Mouse (Mus musculus) kidney, adult 18-20 months (tissue): ENCODE measurements around the gene Klhdc4.

Experiments used
- DNase-seq: peaks from one replicate; pipeline ENCODE4 v3.0.0; 2021

Klhdc4 gene

GRCm38 (mm10) chr8:121849303-121849702, 19.9 kb upstream of the Klhdc4 start:
- no peak for DNase-seq

- no peak for DNase-seq
Observed at GRCm38 (mm10) chr8:121848495-121848894, 19.1 kb upstream of the Klhdc4 start.

DNA sequence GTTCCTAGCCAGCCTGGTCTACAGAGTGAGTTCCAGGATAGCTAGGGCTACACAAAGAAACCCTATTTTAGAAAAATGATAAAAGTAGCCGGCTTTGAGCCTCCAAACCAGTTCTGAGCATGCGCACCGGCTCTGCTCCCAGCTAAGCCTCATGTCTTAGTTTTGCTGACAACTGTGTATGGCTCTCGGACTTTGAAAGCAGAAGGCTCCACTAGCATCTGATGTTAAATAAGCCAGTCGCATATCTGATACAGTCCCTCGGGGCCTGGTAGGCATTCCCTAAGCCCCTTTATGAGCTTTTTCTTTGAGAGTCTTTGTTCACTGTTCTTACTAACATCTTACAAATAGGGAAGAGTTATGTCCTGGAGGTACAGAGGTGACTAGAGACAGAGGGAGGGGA, 18.6 kb upstream of the Klhdc4 start:
- no peak for DNase-seq

DNA sequence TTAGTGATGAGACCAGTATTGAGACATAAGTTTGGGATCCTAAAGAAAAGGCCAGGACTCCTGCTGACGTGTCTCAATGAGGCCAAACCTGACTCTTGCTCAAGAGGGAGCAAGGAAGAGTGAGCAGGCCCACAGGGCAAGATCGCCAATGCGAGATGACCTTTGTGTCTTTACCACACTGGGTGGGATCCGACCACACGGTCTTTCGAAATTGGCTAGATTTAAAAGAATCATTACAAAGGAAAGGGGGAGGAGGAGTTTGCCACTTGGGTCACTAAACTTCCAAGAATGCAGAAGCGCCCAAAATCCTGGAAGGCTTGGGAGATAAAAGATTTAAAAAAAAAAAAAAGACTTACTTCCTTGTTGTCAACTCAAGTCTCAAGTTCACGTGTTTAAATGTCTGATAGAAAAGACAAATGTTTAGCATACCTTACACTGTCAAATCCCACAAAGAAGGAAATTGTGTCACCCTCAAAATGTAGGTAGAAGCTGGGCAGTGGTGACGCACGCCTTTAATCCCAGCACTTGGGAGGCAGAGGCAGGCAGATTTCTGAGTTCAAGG, 18.0 kb upstream of the Klhdc4 start:
- DNase-seq = no peak

- no peak for DNase-seq
Observed at GRCm38 (mm10) chr8:121846815-121847214, 17.4 kb upstream of the Klhdc4 start.

DNA sequence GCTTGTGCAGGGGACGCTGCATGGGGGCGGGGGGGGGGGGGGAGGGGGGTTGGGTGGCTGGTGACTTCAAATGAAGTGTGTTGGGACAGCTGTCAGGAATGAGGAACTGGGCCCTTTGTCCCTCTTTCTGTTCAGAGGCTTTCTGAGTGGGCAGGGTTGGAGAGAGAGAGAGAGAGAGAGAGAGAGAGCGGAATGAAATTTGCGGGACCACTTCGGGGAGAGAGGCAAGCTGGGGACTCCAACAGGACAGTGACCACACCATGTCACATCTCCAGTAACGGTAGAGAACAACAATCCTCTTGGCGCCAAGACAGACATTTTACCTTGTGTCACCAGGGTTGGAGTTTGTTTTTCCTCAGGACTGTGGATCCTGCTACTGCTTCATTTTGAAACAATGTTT, 15.4 kb upstream of the Klhdc4 start:
- no peak for DNase-seq

DNA sequence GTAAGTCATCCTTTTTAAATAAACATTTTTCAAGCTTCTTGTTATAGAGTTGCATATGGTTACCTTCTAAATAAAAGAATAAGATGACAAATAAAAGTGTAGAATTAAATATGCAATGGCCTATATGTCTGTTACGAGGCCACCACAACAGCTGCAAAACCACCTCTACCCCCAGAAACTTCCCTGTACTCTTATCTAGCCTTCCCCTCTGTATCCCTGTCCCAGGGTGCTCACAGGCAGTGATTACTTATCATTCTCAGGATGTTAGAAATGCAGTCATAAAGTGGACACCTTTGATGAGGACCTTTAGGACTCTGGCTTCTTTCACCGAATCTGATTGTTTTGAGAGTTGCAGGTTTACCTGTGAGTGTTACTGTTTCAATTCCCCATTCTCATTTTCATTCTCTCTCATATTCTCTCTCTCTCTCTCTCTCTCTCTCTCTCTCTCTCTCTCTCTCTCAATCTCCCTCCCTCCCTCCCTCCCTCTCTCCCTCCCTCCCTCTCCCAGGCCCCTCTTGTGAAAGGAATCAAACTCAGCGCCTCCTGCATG, 13.9 kb upstream of the Klhdc4 start:
- no peak for DNase-seq

GRCm38 (mm10) chr8:121842064-121842955, 12.9 kb upstream of the Klhdc4 start:
- no peak for DNase-seq

- DNase-seq = peak; percentile 39
Observed at GRCm38 (mm10) chr8:121841242-121841641, 11.9 kb upstream of the Klhdc4 start.

DNA sequence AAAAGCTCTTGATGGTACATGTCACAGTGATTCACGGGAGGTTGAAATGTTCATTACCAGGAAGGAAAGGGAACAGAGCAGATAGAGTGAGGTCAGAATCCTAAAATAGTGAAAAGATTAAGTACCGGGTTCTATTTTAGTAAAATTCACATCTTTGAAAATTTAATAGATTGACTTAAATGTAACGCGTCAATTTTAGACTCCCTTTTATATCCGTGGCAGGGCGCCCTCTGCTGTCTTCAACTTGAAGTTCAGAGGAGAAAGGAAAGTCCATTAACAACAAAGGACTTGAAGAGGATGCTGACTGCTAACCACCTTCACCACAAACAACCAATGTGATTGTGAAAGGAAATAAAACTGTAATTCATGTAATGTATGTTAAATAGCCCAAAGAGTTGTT, 3.1 kb upstream of the Klhdc4 start:
- peak; percentile 73 for DNase-seq

DNA sequence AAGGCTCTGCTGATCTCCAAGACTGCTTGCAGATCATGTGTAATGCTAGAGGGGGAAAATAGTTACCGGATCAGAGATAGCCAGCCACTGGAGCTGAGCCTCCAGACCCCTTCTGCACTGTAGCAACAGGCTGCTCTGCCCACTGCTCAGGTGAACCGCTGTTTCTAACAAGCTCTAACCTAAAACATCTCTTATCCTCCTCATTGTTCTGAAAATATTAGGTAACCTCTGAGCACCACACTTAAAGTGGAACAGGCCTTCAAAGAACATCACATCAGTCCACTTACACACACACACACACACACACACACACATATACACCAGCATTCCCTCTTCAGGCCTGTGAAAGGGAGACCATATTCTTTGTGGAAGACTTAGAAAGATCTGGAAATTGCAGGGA, 2.7 kb upstream of the Klhdc4 start:
- no peak for DNase-seq

- DNase-seq = no peak
Observed at GRCm38 (mm10) chr8:121829777-121830362, 501 bp upstream of the Klhdc4 start.

- no peak for DNase-seq
Observed at GRCm38 (mm10) chr8:121828376-121829023, 869 bp downstream of the Klhdc4 start.

- DNase-seq = no peak
Observed at GRCm38 (mm10) chr8:121827726-121828125, 1.6 kb downstream of the Klhdc4 start.

GRCm38 (mm10) chr8:121821770-121822169, 7.6 kb downstream of the Klhdc4 start:
- DNase-seq = no peak

DNA sequence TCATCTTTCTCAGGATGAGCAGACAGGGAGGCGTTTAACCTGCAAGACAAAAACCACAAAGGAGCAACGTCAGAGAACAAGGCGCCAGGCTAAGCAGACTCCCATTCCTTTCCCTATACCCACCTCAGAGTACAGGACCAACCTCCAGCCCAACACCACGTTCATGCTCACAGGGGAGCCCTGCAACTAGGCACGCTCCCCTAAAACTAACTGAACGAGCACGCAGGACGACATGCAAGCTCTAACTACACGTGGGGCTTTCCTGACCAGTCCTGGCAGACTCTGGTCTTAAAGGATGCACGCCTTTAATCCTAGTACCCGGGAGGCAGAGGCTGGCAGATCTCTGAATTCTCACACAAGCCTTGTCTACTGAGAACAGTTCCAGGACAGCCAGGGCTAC, 8.0 kb downstream of the Klhdc4 start:
- DNase-seq = no peak

DNA sequence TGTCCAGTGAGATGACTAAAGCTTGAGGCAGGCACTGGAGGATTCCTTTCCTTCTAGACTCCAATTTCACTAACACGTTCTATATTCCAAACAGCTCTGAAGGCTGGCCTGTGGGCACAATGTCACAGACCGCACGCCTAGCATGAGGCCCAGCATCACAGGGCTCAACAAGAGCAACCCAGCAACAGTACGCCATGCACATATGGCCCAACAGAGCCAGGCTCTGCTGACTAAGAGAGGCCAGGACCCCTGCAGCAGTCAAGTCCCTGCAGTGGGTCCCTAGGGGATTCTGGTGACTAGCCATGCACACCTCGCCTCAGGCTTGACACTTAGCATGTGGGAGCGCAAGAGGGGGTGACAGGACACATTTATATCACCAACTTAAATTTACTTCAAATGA, 8.5 kb downstream of the Klhdc4 start:
- DNase-seq = no peak

GRCm38 (mm10) chr8:121818226-121818625, 11.1 kb downstream of the Klhdc4 start:
- DNase-seq = no peak

GRCm38 (mm10) chr8:121811931-121812570, 17.3 kb downstream of the Klhdc4 start:
- no peak for DNase-seq

GRCm38 (mm10) chr8:121811502-121811901, 17.9 kb downstream of the Klhdc4 start:
- DNase-seq = no peak

DNA sequence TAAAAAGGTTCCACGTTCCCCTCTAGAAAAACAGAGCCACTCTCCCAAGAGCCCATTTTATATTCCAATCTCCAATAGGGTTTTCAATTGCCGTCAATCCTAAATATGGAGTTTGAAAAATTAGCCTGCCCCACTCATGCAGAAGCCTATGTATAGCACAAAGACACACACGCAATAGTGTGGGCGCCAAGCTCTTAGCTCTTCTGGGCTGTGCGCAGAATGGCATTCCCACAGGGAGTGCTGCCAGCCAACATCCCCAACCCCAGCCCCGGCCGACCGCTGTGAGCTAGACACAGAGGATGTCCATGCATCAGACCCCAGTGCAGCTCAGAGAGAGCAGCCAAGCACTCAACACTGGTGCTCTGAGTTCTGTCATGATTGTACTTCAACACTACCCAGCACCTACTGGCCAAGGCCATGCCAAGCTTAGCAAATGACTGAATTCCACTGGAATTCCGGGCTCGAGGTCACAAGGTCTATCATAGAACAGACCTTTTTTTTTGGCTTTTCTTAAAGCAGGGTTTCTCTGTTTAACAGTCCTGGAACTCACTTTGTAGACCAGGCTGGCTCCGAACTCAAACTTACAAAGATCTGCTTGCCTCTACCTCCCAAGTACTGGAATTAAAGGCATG, 19.7 kb downstream of the Klhdc4 start:
- no peak for DNase-seq

- no peak for DNase-seq
Observed at GRCm38 (mm10) chr8:121808032-121808431, 21.3 kb downstream of the Klhdc4 start.
